Mouse (Mus musculus): ENCODE data around the gene C1qtnf9.

C1qtnf9 gene

GRCm38 (mm10) chr14:60784427-60785315 lies 16.7 kb downstream of the C1qtnf9 start, which contains the start of gene Mipep:
Gene Mipep, plus strand, starts transcription at chr14:60784573.
- DNase-seq (ENCODE audit: low read depth, low spot score): peak; percentile 92

GRCm38 (mm10) chr14:60790103-60790502 lies 22.2 kb downstream of the C1qtnf9 start:
- DNase-seq (ENCODE audit: low read depth, low spot score): peak; percentile 53

- no peak for DNase-seq (ENCODE audit: low read depth, low spot score)
Measured at GRCm38 (mm10) chr14:60796600-60797322, 28.8 kb downstream of the C1qtnf9 start.

- no peak for DNase-seq (ENCODE audit: low read depth, low spot score)
Measured at GRCm38 (mm10) chr14:60797596-60797995, 29.7 kb downstream of the C1qtnf9 start.

GRCm38 (mm10) chr14:60798721-60799120 lies 30.8 kb downstream of the C1qtnf9 start:
- no peak for DNase-seq (ENCODE audit: low read depth, low spot score)

- DNase-seq (ENCODE audit: low read depth, low spot score): peak; percentile 66
Measured at GRCm38 (mm10) chr14:60799762-60800728, 32.1 kb downstream of the C1qtnf9 start.

GRCm38 (mm10) chr14:60802026-60802425 lies 34.1 kb downstream of the C1qtnf9 start:
- no peak for DNase-seq (ENCODE audit: low read depth, low spot score)

GRCm38 (mm10) chr14:60804978-60805377 lies 37.0 kb downstream of the C1qtnf9 start:
- DNase-seq (ENCODE audit: low read depth, low spot score): no peak

GRCm38 (mm10) chr14:60805871-60806270 lies 37.9 kb downstream of the C1qtnf9 start:
- DNase-seq (ENCODE audit: low read depth, low spot score): no peak

GRCm38 (mm10) chr14:60806891-60807344 lies 39.0 kb downstream of the C1qtnf9 start:
- peak; percentile 46 for DNase-seq (ENCODE audit: low read depth, low spot score)

GRCm38 (mm10) chr14:60809881-60810280 lies 41.9 kb downstream of the C1qtnf9 start:
- DNase-seq (ENCODE audit: low read depth, low spot score): no peak

GRCm38 (mm10) chr14:60811547-60811946 lies 43.6 kb downstream of the C1qtnf9 start:
- no peak for DNase-seq (ENCODE audit: low read depth, low spot score)

GRCm38 (mm10) chr14:60815098-60815497 lies 47.2 kb downstream of the C1qtnf9 start:
- DNase-seq (ENCODE audit: low read depth, low spot score): no peak

GRCm38 (mm10) chr14:60818045-60818444 lies 50.1 kb downstream of the C1qtnf9 start:
- no peak for DNase-seq (ENCODE audit: low read depth, low spot score)

- no peak for DNase-seq (ENCODE audit: low read depth, low spot score)
Measured at GRCm38 (mm10) chr14:60830096-60830495, 62.2 kb downstream of the C1qtnf9 start.

All from forelimb bud, embryonic 11.5 days (tissue).